Comparison of ENCODE assay signal across 9 mouse cellular contexts in genomic region chr3:138026286-138026685, GRCm38 (mm10). TPM values are rescaled to one million over a fixed set of nuclear protein-coding genes. Genes with fewer than 3 reads are reported as not detected.
DNase-seq lines count a peak whose midpoint lies in the region; ATAC-seq and TF ChIP-seq lines count a peak whose summit lies in the region.
"Had no signal": no experiment of that assay in that cellular context is flagged by ENCODE, and none has a peak within 500 bp of the region (broad histone marks: within the 10 kb centered on the region; RNA-seq: fewer than 3 reads in every experiment).

No protein-coding gene starts in this region.

- H3K4me2 ChIP-seq in kidney, embryonic 15.5 days: no peak overlapping the region
- H3K4me2 ChIP-seq: limb, embryonic 12.5 days had no signal

- no peaks in the 10 kb centered on the region for H3K36me3 ChIP-seq in kidney, embryonic 15.5 days
- H3K36me3 ChIP-seq: limb, embryonic 12.5 days had no signal

- no peak for ATAC-seq in kidney, embryonic 15.5 days (replicated peaks; ENCODE audit: low FRiP score)

- WGBS in kidney, embryonic 15.5 days: 69% methylated on average over 10 of the region's 10 CpGs

- no peaks in the 10 kb centered on the region for H3K9me3 ChIP-seq in kidney, embryonic 15.5 days (replicated peaks)
- H3K9me3 ChIP-seq: limb, embryonic 12.5 days had no signal

- no peaks in the 10 kb centered on the region for H3K27me3 ChIP-seq in kidney, embryonic 15.5 days
- H3K27me3 ChIP-seq: limb, embryonic 12.5 days had no signal

- no peak overlapping the region for H3K9ac ChIP-seq in kidney, embryonic 15.5 days
- H3K9ac ChIP-seq: limb, embryonic 12.5 days had no signal

- H3K4me1 ChIP-seq in kidney, embryonic 15.5 days: 0 out of 2 replicates have a peak, but pooled peaks cover 4% of the 10 kb centered on the region
- H3K4me1 ChIP-seq: limb, embryonic 12.5 days had no signal

- TF ChIP-seq CTCF in layer of hippocampus, adult 2 months (conservative IDR thresholded peaks at IDR 0.05): no peak

- H3K4me3 ChIP-seq in kidney, embryonic 15.5 days (replicated peaks): no peak overlapping the region
- no peak overlapping the region for H3K4me3 ChIP-seq in layer of hippocampus, adult 2 months
- H3K4me3 ChIP-seq: limb, embryonic 12.5 days had no signal

- DNase-seq in kidney, adult 8-10 months: peak; percentile 3 to 6
- peak; percentile 98 for DNase-seq in brain, adult 2 months (ENCODE audit: low read depth, low spot score)
- DNase-seq in gastrocnemius, postnatal 10 days: peak; percentile 54
- DNase-seq in layer of hippocampus, adult 2 months (ENCODE audit: low spot score in 2 of 2): peak in 1 of 2 experiments; percentile 12
- DNase-seq in urinary bladder, postnatal 10 days (ENCODE audit: low spot score): no peak
- DNase-seq in adrenal gland, adult 8-10 months: no peak
- DNase-seq in spleen, postnatal 14 days (ENCODE audit: low spot score in 2 of 2): no peak

- H3K27ac ChIP-seq in kidney, embryonic 15.5 days: no peak overlapping the region
- peak overlapping the region; percentile 32 for H3K27ac ChIP-seq in layer of hippocampus, adult 2 months
- H3K27ac ChIP-seq: limb, embryonic 12.5 days had no signal

RNA-seq across cellular contexts. Expression of gene 1110002E22Rik, which starts 38.6 kb away (rescaled TPM):
- polyA plus RNA-seq in kidney, embryonic 15.5 days (2015; fragmentation: Nextera tagmentation; extraction: Ambion mirVana): 0.74 and 0.78 TPM in 2 replicates
- total RNA-seq in gastrocnemius, postnatal 10 days (2021): 100 to 1,000 TPM; 191 to 209 TPM
- 1 to 10 TPM; 2.2 to 2.5 TPM for total RNA-seq in layer of hippocampus, adult 2 months (2021)
- under 1 TPM; 0.03 to 0.07 (median 0.04) TPM for total RNA-seq in adrenal gland, adult 8-10 months (2022)

RNA-seq across cellular contexts. Expression of gene Gm5105, which starts 40.9 kb away (rescaled TPM):
- 0.36 TPM in 1 of 2 replicates, not detected in the other for polyA plus RNA-seq in kidney, embryonic 15.5 days (2015; fragmentation: Nextera tagmentation; extraction: Ambion mirVana)
- total RNA-seq in gastrocnemius, postnatal 10 days (2021): 1 to 10 TPM; 2.0 to 2.5 TPM
- total RNA-seq in layer of hippocampus, adult 2 months (2021): under 1 TPM in 1 of 2 experiments, not detected in 1; 0.22 TPM
- total RNA-seq in adrenal gland, adult 8-10 months (2022): under 1 TPM in 1 of 4 experiments, not detected in 3; 0.30 TPM

RNA-seq across cellular contexts. Expression of gene Dapp1, which starts 44.9 kb away (rescaled TPM):
- polyA plus RNA-seq in kidney, embryonic 15.5 days (2015; fragmentation: Nextera tagmentation; extraction: Ambion mirVana): 9.2 and 9.8 TPM in 2 replicates
- 1 to 10 TPM in 1 of 2 experiments, under 1 TPM in 1; 0.89 to 2.0 TPM for total RNA-seq in gastrocnemius, postnatal 10 days (2021)
- total RNA-seq in layer of hippocampus, adult 2 months (2021): 1 to 10 TPM; 4.2 to 5.6 TPM
- total RNA-seq in adrenal gland, adult 8-10 months (2022): 10 to 100 TPM in 1 of 4 experiments, 1 to 10 TPM in 3; 3.9 to 11.2 (median 7.0) TPM

Comparison
In these comparisons a context has a peak if more than half of its experiments do, and no peak if none do; other contexts are left out.
1. DNase-seq: peak in kidney, adult 8-10 months (2 of 2), brain, adult 2 months (single experiment) and gastrocnemius, postnatal 10 days (single experiment); none in urinary bladder, postnatal 10 days (single experiment), adrenal gland, adult 8-10 months (single experiment) and spleen, postnatal 14 days (0 of 2).
2. RNA of gene 1110002E22Rik, which starts 38.6 kb away (total RNA-seq): 191 to 209 TPM in gastrocnemius, postnatal 10 days; 2.2 to 2.5 TPM in layer of hippocampus, adult 2 months and 0.03 to 0.07 TPM in adrenal gland, adult 8-10 months; every median in the first group is over 10 times any median in the second.